Comparison of ENCODE assay signal across 24 mouse cellular contexts in the genomic region with DNA sequence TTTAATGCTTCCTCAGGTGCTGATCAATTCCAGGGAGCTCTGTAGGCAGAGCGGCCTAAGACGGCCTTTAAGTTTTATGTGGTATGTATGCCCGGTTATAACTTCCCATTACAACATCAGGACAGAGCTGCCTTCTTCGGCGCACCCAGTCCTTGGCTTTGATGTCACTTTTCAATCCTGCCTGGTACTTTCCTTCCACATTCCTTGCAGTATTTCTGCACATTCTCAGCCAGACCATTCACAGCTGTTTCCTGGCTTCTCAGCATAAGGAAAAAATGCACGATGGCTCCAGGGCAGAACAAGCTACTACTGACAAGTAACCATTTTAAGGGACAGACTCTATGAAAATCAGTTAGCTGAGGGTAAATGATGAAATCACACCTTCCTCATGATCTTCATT. TPM values are rescaled to one million over a fixed set of nuclear protein-coding genes. Genes with fewer than 3 reads are reported as not detected.
A peak's percentile ranks its signal among the peaks of the same experiment; 100 is the strongest.
DNase-seq lines count a peak whose midpoint lies in the region; ATAC-seq lines count a peak whose summit lies in the region.
"Had no signal": no experiment of that assay in that cellular context is flagged by ENCODE, and none has a peak within 500 bp of the region (broad histone marks: within the 10 kb centered on the region; RNA-seq: fewer than 3 reads in every experiment).

No protein-coding gene starts in this region.

- peak; percentile 60 for DNase-seq in heart, adult 11 months
- peak; percentile 5 for DNase-seq in brain, adult 2 months (ENCODE audit: low read depth, low spot score)
- DNase-seq in embryonic facial prominence, embryonic 14.5 days (ENCODE audit: low spot score): peak; percentile 33
- DNase-seq in right cerebral cortex, adult 2 months (ENCODE audit: low spot score in 2 of 2): no peak
- no peak for DNase-seq in cerebellum, adult 11 months
- DNase-seq in right cerebral cortex, postnatal 14 days: no peak
- DNase-seq: adrenal gland, adult 8-10 months; adrenal gland, postnatal 25 days; cerebellum, adult 2 months; cerebellum, adult 9-11 months; cerebellum, postnatal 25 days; forebrain, postnatal 0 days; gastrocnemius, postnatal 25 days; heart, adult 2 months had no signal

- no peak overlapping the region for H3K4me2 ChIP-seq in heart, embryonic 11.5 days
- no peak overlapping the region for H3K4me2 ChIP-seq in embryonic facial prominence, embryonic 14.5 days (ENCODE audit: low read depth, low read length)
- H3K4me2 ChIP-seq in limb, embryonic 12.5 days: 0 out of 2 replicates have a peak overlapping the region, but pooled peaks have one; percentile 10
- H3K4me2 ChIP-seq: embryonic facial prominence, embryonic 13.5 days; hindbrain, embryonic 13.5 days; intestine, embryonic 15.5 days had no signal

- 74% methylated on average over 6 of the region's 6 CpGs for WGBS in heart, embryonic 11.5 days (ENCODE audit: insufficient replicate concordance)
- WGBS in embryonic facial prominence, embryonic 14.5 days: 51% methylated on average over 6 of the region's 6 CpGs
- 25% methylated on average over 6 of the region's 6 CpGs for WGBS in limb, embryonic 12.5 days

- no peak for ATAC-seq in heart, embryonic 11.5 days (replicated peaks; ENCODE audit: insufficient number of reproducible peaks, low FRiP score, low TSS enrichment)
- no peak for ATAC-seq in embryonic facial prominence, embryonic 14.5 days (ENCODE audit: low read depth)
- ATAC-seq in limb, embryonic 12.5 days (ENCODE audit: insufficient number of reproducible peaks, insufficient read depth, low FRiP score, low TSS enrichment, low read depth): no peak; the same call in 1 of the 2 replicates
- ATAC-seq: activated CD4-positive, CD25-positive, alpha-beta regulatory T cell, adult 4 months; CD4-positive, CD25-positive, alpha-beta regulatory T cell, adult 4 months; forebrain, embryonic 14.5 days; forebrain, postnatal 0 days; hindbrain, embryonic 16.5 days; intestine, embryonic 15.5 days had no signal

- no peaks in the 10 kb centered on the region for H3K9me3 ChIP-seq in heart, embryonic 11.5 days (replicated peaks; ENCODE audit: control insufficient read depth, low read length)
- H3K9me3 ChIP-seq in embryonic facial prominence, embryonic 14.5 days (ENCODE audit: control insufficient read depth, low read length): no peaks in the 10 kb centered on the region
- no peaks in the 10 kb centered on the region for H3K9me3 ChIP-seq in limb, embryonic 12.5 days
- H3K9me3 ChIP-seq: embryonic facial prominence, embryonic 13.5 days; heart, embryonic 10.5 days; hindbrain, embryonic 13.5 days; intestine, embryonic 15.5 days had no signal

- H3K36me3 ChIP-seq in heart, embryonic 11.5 days (ENCODE audit: control insufficient read depth, insufficient read depth, low read length): no peaks in the 10 kb centered on the region; the same call in 1 of the 2 replicates
- peaks cover 11% of the 10 kb centered on the region; the same call in 1 of the 2 replicates for H3K36me3 ChIP-seq in embryonic facial prominence, embryonic 14.5 days (ENCODE audit: control insufficient read depth, insufficient read depth, low read length)
- H3K36me3 ChIP-seq in limb, embryonic 12.5 days: peaks cover 9% of the 10 kb centered on the region
- H3K36me3 ChIP-seq: intestine, embryonic 15.5 days had no signal

- no peak overlapping the region for H3K27ac ChIP-seq in heart, embryonic 11.5 days (ENCODE audit: low read depth, low read length)
- H3K27ac ChIP-seq in embryonic facial prominence, embryonic 14.5 days (replicated peaks; ENCODE audit: low read depth, low read length): no peak overlapping the region
- H3K27ac ChIP-seq in limb, embryonic 12.5 days: 0 out of 2 replicates have a peak overlapping the region, but pooled peaks have one; percentile 29
- H3K27ac ChIP-seq: embryonic facial prominence, embryonic 13.5 days; heart, adult 2 months; heart, embryonic 10.5 days; hindbrain, embryonic 13.5 days; intestine, embryonic 15.5 days had no signal

- no peaks in the 10 kb centered on the region for H3K27me3 ChIP-seq in heart, embryonic 11.5 days (ENCODE audit: control insufficient read depth, insufficient read depth, low read length)
- H3K27me3 ChIP-seq in embryonic facial prominence, embryonic 14.5 days (replicated peaks; ENCODE audit: control insufficient read depth, insufficient read depth, low read length): no peaks in the 10 kb centered on the region
- no peaks in the 10 kb centered on the region for H3K27me3 ChIP-seq in limb, embryonic 12.5 days
- H3K27me3 ChIP-seq: embryonic facial prominence, embryonic 13.5 days; hindbrain, embryonic 13.5 days; intestine, embryonic 15.5 days had no signal

- H3K4me3 ChIP-seq in heart, embryonic 11.5 days (ENCODE audit: low read depth, low read length): no peak overlapping the region
- no peak overlapping the region for H3K4me3 ChIP-seq in embryonic facial prominence, embryonic 14.5 days (ENCODE audit: low read depth, low read length)
- no peak overlapping the region for H3K4me3 ChIP-seq in limb, embryonic 12.5 days (replicated peaks)
- H3K4me3 ChIP-seq: embryonic facial prominence, embryonic 13.5 days; heart, adult 2 months; heart, embryonic 10.5 days; hindbrain, embryonic 13.5 days; intestine, embryonic 15.5 days had no signal

- no peak overlapping the region for H3K9ac ChIP-seq in heart, embryonic 11.5 days (ENCODE audit: low read depth, low read length)
- peak overlapping the region; percentile 37; the same call in 1 of the 2 replicates for H3K9ac ChIP-seq in embryonic facial prominence, embryonic 14.5 days (ENCODE audit: low read depth, low read length)
- H3K9ac ChIP-seq in limb, embryonic 12.5 days (replicated peaks): no peak overlapping the region
- H3K9ac ChIP-seq: embryonic facial prominence, embryonic 13.5 days; forebrain, postnatal 0 days; hindbrain, embryonic 13.5 days; intestine, embryonic 15.5 days had no signal

- H3K4me1 ChIP-seq in heart, embryonic 11.5 days (ENCODE audit: control insufficient read depth, insufficient read depth, low read length): no peaks in the 10 kb centered on the region
- H3K4me1 ChIP-seq in embryonic facial prominence, embryonic 14.5 days (ENCODE audit: control insufficient read depth, insufficient read depth, low read length): no peaks in the 10 kb centered on the region
- peaks cover 11% of the 10 kb centered on the region for H3K4me1 ChIP-seq in limb, embryonic 12.5 days (replicated peaks)
- H3K4me1 ChIP-seq: heart, embryonic 10.5 days; hindbrain, embryonic 13.5 days; intestine, embryonic 15.5 days had no signal

RNA-seq across cellular contexts. Expression of gene Cep44, which starts 22.0 kb away (rescaled TPM):
- 25.7 and 28.2 TPM in 2 replicates for polyA plus RNA-seq in heart, embryonic 11.5 days (2014; fragmentation: Nextera tagmentation; extraction: Ambion mirVana)
- 25.9 and 31.1 TPM in 2 replicates for polyA plus RNA-seq in embryonic facial prominence, embryonic 14.5 days (2014; fragmentation: Nextera tagmentation; extraction: Ambion mirVana)
- polyA plus RNA-seq in limb, embryonic 12.5 days (2016; fragmentation: Nextera tagmentation; extraction: Ambion mirVana): 43.6 and 53.7 TPM in 2 replicates

RNA-seq across cellular contexts. Expression of gene Fbxo8, which starts 22.0 kb away (rescaled TPM):
- 43.2 and 45.0 TPM in 2 replicates for polyA plus RNA-seq in heart, embryonic 11.5 days (2014; fragmentation: Nextera tagmentation; extraction: Ambion mirVana)
- 35.7 and 37.4 TPM in 2 replicates for polyA plus RNA-seq in embryonic facial prominence, embryonic 14.5 days (2014; fragmentation: Nextera tagmentation; extraction: Ambion mirVana)
- polyA plus RNA-seq in limb, embryonic 12.5 days (2016; fragmentation: Nextera tagmentation; extraction: Ambion mirVana): 45.1 and 46.0 TPM in 2 replicates

Comparison
In these comparisons a context has a peak if more than half of its experiments do, and no peak if none do; other contexts are left out.
1. DNase-seq: peak in heart, adult 11 months (single experiment), brain, adult 2 months (single experiment) and embryonic facial prominence, embryonic 14.5 days (single experiment); none in right cerebral cortex, adult 2 months (0 of 2), cerebellum, adult 11 months (single experiment) and right cerebral cortex, postnatal 14 days (single experiment).